Mouse (Mus musculus) fat pad, adult 2 months (tissue): ENCODE results near the gene Irf2bpl.
A peak's percentile ranks its signal among the peaks of the same experiment; 100 is the strongest.

Experiments
- DNase-seq: peaks from one replicate; pipeline ENCODE4 v3.0.0-alpha.2; 2011; ENCODE audit warnings: low read depth, low spot score; ENCODE audit errors: extremely low read depth

The Irf2bpl gene

GRCm38 (mm10) chr12:86867271-86868223 is 17.1 kb downstream of the Irf2bpl start:
- DNase-seq: peak; percentile 81

GRCm38 (mm10) chr12:86864316-86865020 is 20.1 kb downstream of the Irf2bpl start:
- DNase-seq: no peak

GRCm38 (mm10) chr12:86859924-86860790 is 24.4 kb downstream of the Irf2bpl start:
- no peak for DNase-seq

GRCm38 (mm10) chr12:86858983-86859872 is 25.4 kb downstream of the Irf2bpl start:
- peak; percentile 81 for DNase-seq

DNA sequence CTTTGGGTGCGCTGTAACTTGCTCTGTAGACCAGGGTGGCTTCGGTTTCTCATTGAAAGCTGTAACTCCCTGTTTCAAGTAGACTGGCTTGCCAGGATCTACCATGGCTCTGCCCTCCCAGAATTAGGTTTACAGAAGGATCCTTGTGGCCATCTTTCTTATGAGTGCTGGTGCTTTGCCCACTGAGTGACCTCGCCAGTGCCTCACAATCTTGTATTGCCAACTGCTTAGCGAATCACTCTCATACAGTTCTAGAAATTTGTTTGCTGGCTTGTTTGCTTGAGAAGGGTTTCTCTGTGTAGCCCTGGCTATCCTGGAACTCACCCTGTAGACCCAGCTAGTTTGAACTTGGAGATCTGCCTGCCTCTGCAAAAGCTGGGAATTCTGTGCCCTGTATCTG is 26.1 kb downstream of the Irf2bpl start:
- no peak for DNase-seq

DNA sequence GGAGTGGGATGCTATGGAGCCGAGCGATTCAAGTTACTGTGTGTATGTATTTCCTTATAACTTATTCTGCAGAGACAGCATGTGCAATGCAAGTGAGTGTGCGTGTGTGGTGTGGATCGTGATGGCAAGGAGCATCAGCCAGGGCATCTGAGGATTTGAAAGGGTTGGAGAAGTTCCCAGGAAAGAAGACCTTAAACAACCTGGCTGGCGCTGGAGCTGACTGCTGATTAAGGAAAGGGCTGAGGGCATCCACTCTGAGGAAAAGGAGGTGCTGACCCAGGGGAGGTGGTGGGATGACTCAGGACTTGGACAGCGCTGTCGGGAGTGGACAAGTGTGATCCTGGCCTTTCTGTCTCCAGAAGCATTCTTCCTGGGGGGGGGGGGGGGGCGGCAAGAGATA is 27.3 kb downstream of the Irf2bpl start:
- no peak for DNase-seq

DNA sequence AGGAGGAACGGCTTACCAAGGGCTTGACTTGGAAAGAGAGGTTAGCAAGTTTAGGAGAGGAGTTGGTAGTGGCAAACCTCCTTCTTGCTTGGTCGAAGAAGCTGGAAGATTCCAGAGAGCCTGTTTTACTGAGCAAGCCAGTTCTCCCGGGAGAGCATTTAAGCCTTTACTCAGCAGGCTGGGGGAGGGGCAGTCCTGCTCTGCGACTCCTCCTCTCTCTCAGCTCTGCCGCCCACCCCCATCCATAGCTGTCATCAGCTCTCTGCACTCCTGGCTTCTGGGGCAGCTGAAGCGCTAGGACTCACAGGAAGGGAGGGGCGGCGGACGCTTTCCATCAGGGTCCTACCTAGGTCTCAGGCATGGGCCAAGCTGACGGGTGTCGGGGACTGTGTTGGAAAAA is 28.9 kb downstream of the Irf2bpl start:
- no peak for DNase-seq

- no peak for DNase-seq
Observed at GRCm38 (mm10) chr12:86853516-86853915, 31.1 kb downstream of the Irf2bpl start.

DNA sequence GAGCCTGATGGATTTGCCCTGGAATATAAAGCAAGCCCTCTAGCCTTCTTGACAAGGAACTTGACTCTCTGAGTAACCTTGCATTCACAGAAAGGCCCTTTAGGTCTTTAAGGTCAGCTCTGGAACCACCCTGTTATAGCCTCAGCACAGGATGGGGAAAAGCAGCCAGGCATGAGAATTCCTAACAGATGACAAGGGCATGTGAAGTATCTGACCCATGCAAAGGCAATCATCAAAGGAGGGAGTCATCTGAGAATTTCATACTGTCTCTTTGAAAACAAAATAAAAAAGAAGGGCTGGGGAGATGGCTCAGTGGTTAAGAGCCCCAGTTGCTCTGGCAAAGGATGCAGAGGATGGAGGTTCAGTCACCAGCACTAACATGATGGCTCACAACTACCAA is 33.3 kb downstream of the Irf2bpl start:
- no peak for DNase-seq

- no peak for DNase-seq
Observed at GRCm38 (mm10) chr12:86850746-86851145, 33.9 kb downstream of the Irf2bpl start.

GRCm38 (mm10) chr12:86849945-86850626 is 34.5 kb downstream of the Irf2bpl start:
- DNase-seq: no peak

DNA sequence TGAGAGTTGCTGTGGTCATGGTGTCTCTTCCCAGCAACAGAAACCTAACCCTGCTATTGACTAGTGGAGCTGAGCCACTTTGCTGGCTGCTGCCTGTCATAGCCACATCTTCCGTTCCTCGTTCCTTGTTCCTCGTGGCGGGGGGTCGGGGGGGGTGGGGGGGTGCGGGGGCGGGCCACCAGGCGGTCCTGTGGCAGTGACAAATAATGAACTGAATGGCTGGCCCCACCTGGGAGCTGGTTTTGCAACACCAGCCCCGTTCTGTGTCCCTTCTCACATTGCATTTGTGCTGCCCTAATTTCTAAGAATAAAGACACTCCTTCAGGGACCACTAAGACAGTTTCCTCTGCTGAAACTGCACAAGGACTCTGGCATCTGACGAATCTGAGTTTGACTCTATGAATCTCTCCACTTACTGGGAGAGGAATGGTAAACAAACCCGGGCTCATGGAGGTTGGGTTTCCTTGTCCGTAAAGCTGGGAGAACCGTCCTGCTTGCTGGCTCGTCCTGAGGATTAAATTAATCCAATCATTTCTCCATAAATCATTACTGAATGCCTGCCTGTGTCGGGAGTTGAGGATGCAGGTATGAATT is 41.6 kb downstream of the Irf2bpl start:
- no peak for DNase-seq

- no peak for DNase-seq
Observed at GRCm38 (mm10) chr12:86840526-86840925, 44.1 kb downstream of the Irf2bpl start.

DNA sequence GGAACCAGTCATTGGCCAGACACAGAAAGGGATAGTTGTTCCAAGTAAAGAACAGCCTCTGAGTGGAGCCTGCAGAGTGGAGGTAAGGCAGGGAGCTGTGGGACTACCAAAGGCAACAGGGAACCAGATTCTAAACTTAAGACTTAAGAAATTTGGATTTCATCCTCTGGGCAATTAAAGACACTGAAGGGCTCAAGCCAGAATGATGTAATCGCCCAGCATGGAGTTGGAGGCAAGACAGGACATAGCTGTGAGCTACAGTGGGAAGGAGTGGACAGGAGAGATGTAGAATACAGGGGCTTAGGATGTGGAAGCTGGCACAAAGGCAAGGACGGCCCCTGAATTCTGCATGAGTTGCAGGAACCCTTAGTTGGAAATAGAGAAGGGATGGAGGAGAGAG is 46.4 kb downstream of the Irf2bpl start:
- no peak for DNase-seq

GRCm38 (mm10) chr12:86836431-86837047 is 48.1 kb downstream of the Irf2bpl start:
- DNase-seq: peak; percentile 84

DNA sequence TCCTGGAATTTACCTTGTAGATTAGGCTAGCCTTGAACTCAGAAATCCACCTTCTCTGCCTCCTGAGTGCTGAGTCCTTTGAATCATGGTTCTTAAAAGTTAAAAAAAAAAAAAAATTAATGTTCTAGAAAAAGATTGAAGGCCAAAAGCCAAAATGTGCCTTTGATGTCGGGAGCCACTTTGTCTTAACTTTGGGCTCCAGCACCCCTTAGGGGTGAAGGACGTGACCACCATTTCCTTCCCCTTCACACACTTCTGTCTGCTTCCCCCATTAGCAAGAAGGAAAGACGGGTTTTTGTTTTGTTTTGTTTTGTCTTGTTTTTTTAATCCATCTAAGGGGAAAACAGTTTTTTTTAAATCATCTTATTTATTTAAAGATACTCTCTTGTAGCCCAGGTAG is 48.7 kb downstream of the Irf2bpl start:
- no peak for DNase-seq

- no peak for DNase-seq
Observed at GRCm38 (mm10) chr12:86834416-86834772, 50.2 kb downstream of the Irf2bpl start.

- DNase-seq: no peak
Observed at GRCm38 (mm10) chr12:86833711-86834415, 50.7 kb downstream of the Irf2bpl start.
